Mouse (Mus musculus) erythroblast, embryonic 14.5 days (primary cell): ENCODE results near the gene Ing1.

ENCODE experiments used
- GATA1 ChIP-seq: IDR thresholded peaks from 2 replicates; pipeline ENCODE4 v1.6.1; 2012; ENCODE audit warnings: low read length, inconsistent platforms, mixed read lengths
- TAL1 ChIP-seq: IDR thresholded peaks from 3 replicates; pipeline ENCODE4 v1.6.1; 2012; ENCODE audit warnings: low read length, inconsistent platforms, mixed read lengths

DNA sequence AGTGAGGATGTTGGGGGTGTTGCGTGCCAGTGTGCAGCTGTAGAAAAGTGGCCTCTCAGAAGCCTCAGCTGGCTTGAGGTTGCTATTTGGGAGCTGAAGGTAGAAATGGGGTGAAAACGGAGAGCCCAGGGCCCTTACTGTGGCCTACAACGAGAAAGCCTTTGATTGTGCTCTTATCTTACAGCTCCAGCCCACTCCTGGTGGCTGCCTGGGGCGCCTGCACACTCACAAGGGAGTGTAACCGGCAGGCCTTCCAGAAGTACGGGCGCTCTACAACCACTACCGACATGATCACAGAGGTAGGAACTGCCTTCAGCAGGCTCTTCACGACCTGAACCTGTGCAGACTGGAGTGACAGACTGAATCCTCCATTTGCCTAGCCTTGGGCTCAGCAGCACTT is 42.7 kb upstream of the Ing1 start:
- TF ChIP-seq GATA1 = no peak
- peak; percentile 41; the same call in 2 of the 3 replicates for TF ChIP-seq TAL1
